Mouse (Mus musculus) stomach, embryonic 14.5 days (tissue): Measurements from ENCODE around the gene Zc3h6. TPM values are rescaled to one million over a fixed set of nuclear protein-coding genes. Genes with fewer than 3 reads are reported as not detected.
A peak's percentile ranks its signal among the peaks of the same experiment; 100 is the strongest.

ENCODE experiments used
- ATAC-seq: fragments of 200-750 bp; cut with Nextera tagmentation; 2 replicates; pipeline ENCODE4 v1.8.0; 2017; ENCODE audit warnings: low read depth, moderate TSS enrichment; ENCODE audit not compliant: insufficient number of reproducible peaks, insufficient read depth, low FRiP score
- H3K27ac ChIP-seq: fragments of 300-500 bp; sonication (generic); 2 replicates; pipeline ENCODE4 v1.5.1; 2014; ENCODE audit warnings: mild to moderate bottlenecking, low read length, moderate library complexity, mixed read lengths
- H3K27me3 ChIP-seq: fragments of 300-500 bp; sonication (generic); 2 replicates; pipeline ENCODE4 v1.6.1; 2014; ENCODE audit warnings: low read length, control low read depth, mixed read lengths; ENCODE audit not compliant: control insufficient read depth, insufficient read depth
- H3K36me3 ChIP-seq: fragments of 300-500 bp; sonication (generic); 2 replicates; pipeline ENCODE4 v1.6.1; 2014; ENCODE audit warnings: mild to moderate bottlenecking, control low read depth, low read length, moderate library complexity, mixed read lengths; ENCODE audit not compliant: control insufficient read depth, insufficient read depth
- H3K4me1 ChIP-seq: fragments of 300-500 bp; sonication (generic); 2 replicates; pipeline ENCODE4 v1.6.1; 2014; ENCODE audit warnings: low read length, control low read depth, mixed read lengths; ENCODE audit not compliant: control insufficient read depth, insufficient read depth
- H3K4me2 ChIP-seq: fragments of 300-500 bp; sonication (generic); replicated peaks from 2 replicates; pipeline ENCODE4 v1.6.1; 2014; ENCODE audit warnings: low read depth, low read length, control low read depth
- H3K4me3 ChIP-seq: fragments of 300-500 bp; sonication (generic); 2 replicates; pipeline ENCODE4 v1.5.1; 2014; ENCODE audit warnings: low read depth, low read length, control low read depth
- H3K9ac ChIP-seq: fragments of 300-500 bp; sonication (generic); replicated peaks from 2 replicates; pipeline ENCODE4 v1.6.1; 2014; ENCODE audit warnings: low read depth, mild to moderate bottlenecking, control low read depth, low read length, moderate library complexity, mixed read lengths
- H3K9me3 ChIP-seq: fragments of 300-500 bp; sonication (generic); 2 replicates; pipeline ENCODE4 v1.6.1; 2016; ENCODE audit warnings: low read depth, low read length, control low read depth; ENCODE audit not compliant: control insufficient read depth
- WGBS: fragments of 180-500 bp; shearing (Covaris S2); extraction: QIAGEN DNeasy Blood & Tissue Kit; methylation state at CpG from one replicate; pipeline ENCODE4 v1.1.7; 2014; 5-methylcytosine and 5-hydroxymethylcytosine counted together
- polyA plus RNA-seq: library from polyadenylated mRNA; unstranded; fragments of >200 nt; fragmentation: Nextera tagmentation; extraction: Ambion mirVana; gene quantifications from 2 replicates; pipeline ENCODE4 v1.2.1, GENCODE M21; 2014

Gene Zc3h6
- polyA plus RNA-seq: 2.6 TPM in 2 replicates

GRCm38 (mm10) chr2:128966641-128967580 is at the start of gene Zc3h6:
TSS of gene Zc3h6 (plus strand) at chr2:128967402.
- Histone ChIP-seq H3K4me3 (peak within 1 kb of the TSS; percentile 90), H3K9me3 (no peaks in the 10 kb centered on the region), H3K27ac (peak within 1 kb of the TSS; percentile 100), H3K9ac (peak within 1 kb of the TSS; percentile 100), H3K4me2 (peak within 1 kb of the TSS; percentile 47), H3K36me3 (no peaks in the 10 kb centered on the region), H3K4me1 (peaks cover 7% of the 10 kb centered on the region; the same call in 1 of the 2 replicates), H3K27me3 (no peaks in the 10 kb centered on the region)
- ATAC-seq: peak; percentile 97
- WGBS: under 1% methylated on average over 65 of the region's 65 CpGs

- H3K27ac ChIP-seq: no peak overlapping the region
- no peak for ATAC-seq
- H3K27me3 ChIP-seq: no peaks in the 10 kb centered on the region
- H3K4me1 ChIP-seq: no peaks in the 10 kb centered on the region
- H3K9ac ChIP-seq: no peak overlapping the region
- H3K4me2 ChIP-seq: no peak overlapping the region
- 87% methylated on average over 4 of the region's 4 CpGs for WGBS
- no peak overlapping the region for H3K4me3 ChIP-seq
- no peaks in the 10 kb centered on the region for H3K9me3 ChIP-seq
- H3K36me3 ChIP-seq: peaks cover 4% of the 10 kb centered on the region; the same call in 1 of the 2 replicates
These were observed 42.4 kb upstream of the Zc3h6 start for GRCm38 (mm10) chr2:128924799-128925198.

- ATAC-seq: no peak
- 76% methylated on average over 3 of the region's 3 CpGs for WGBS
- no peaks in the 10 kb centered on the region for H3K4me1 ChIP-seq
- peaks cover 10% of the 10 kb centered on the region for H3K36me3 ChIP-seq
- no peak overlapping the region for H3K27ac ChIP-seq
- H3K9ac ChIP-seq: no peak overlapping the region
- H3K4me2 ChIP-seq: no peak overlapping the region
- no peak overlapping the region for H3K4me3 ChIP-seq
- no peaks in the 10 kb centered on the region for H3K27me3 ChIP-seq
- no peaks in the 10 kb centered on the region for H3K9me3 ChIP-seq
These were observed 38.8 kb upstream of the Zc3h6 start for GRCm38 (mm10) chr2:128928446-128928845.

DNA sequence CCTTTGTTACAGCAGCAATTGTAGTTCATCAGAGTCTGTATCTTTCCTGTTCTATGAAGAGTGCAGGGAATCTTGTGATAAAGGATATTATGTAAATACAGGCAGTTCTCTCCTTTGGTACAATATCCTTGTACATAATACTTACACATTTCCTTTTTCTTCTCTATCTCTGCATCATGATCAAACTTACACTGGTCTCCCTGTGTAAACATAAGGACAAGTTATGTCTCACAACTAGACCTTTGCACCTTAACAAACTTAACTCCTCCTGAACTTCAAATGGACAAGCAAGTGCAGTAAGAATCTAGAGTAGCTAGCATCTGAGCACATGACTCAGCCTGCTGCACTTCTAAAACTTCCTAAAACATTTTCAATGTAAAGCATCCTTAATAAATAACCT is 36.5 kb upstream of the Zc3h6 start:
- ATAC-seq: no peak
- Histone ChIP-seq H3K4me2 (no peak overlapping the region), H3K9me3 (no peaks in the 10 kb centered on the region), H3K9ac (no peak overlapping the region), H3K36me3 (peaks cover 15% of the 10 kb centered on the region), H3K27ac (no peak overlapping the region), H3K4me1 (no peaks in the 10 kb centered on the region), H3K4me3 (no peak overlapping the region), H3K27me3 (no peaks in the 10 kb centered on the region)

GRCm38 (mm10) chr2:128936256-128936655 is 30.9 kb upstream of the Zc3h6 start:
- Histone ChIP-seq H3K4me1 (no peaks in the 10 kb centered on the region), H3K36me3 (peaks cover 5% of the 10 kb centered on the region; the same call in 1 of the 2 replicates), H3K4me3 (no peak overlapping the region), H3K27me3 (no peaks in the 10 kb centered on the region), H3K9ac (no peak overlapping the region), H3K27ac (no peak overlapping the region), H3K9me3 (no peaks in the 10 kb centered on the region), H3K4me2 (no peak overlapping the region)
- WGBS: 91% methylated on average over 3 of the region's 3 CpGs
- no peak for ATAC-seq

DNA sequence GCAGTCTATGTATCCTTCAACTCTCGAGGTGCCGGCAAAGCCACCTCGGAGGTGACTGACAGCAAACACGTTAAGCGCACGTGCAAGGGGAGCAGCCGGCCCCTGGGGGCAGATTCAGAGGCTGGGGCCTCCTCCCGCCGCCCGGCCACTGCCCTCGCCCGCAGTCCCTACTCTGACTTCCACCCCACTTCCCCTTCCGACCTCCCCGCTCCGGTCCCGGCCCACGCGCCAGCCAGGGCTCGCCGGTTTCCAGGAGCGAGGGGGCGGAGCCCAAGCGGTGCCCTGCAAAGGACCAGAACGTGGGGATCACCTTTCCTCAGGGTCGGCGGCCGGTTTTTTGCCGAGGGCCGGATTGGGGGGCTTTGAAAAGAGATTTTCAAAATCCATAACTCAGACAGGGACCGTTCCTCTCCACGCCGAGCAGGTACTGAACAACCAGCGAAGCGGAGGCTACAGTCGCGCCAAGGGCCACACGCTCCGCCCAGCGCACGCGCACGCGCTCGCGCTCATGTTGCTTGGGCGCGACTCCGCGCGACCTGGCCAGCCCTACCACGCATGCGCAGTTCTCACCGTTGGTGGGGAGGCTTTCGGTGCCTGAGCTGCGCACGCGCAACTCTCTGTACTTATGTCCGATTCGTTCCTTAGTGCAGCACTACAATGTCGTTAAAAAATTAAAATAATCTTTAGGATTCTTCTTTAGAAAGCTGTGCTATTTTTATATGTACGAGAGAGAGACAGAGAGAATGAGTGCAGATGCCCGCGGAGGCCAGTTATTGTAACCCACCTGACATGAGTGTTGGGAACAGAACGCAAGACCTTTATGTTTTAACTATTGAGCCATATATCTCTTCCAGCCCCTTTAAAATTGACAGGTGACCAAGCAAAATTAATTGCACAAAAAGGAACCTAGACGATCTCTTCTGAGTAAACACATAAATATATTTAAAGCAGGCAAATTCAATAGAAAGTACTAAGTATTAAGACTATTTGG is 23.4 kb upstream of the Zc3h6 start, which contains the start of gene Zc3h8:
TSS of gene Zc3h8 (minus strand) at position 540 of the 991 bp plus-strand sequence.
- Histone ChIP-seq H3K4me3 (peak within 1 kb of the TSS; percentile 51), H3K36me3 (no peaks in the 10 kb centered on the region), H3K9me3 (no peaks in the 10 kb centered on the region), H3K4me2 (peak within 1 kb of the TSS; percentile 61), H3K9ac (peak within 1 kb of the TSS; percentile 36), H3K27me3 (no peaks in the 10 kb centered on the region), H3K4me1 (no peaks in the 10 kb centered on the region; the same call in 1 of the 2 replicates), H3K27ac (peak within 1 kb of the TSS; percentile 57)
- 1% methylated on average over 65 of the region's 65 CpGs for WGBS
- peak; percentile 95 for ATAC-seq

DNA sequence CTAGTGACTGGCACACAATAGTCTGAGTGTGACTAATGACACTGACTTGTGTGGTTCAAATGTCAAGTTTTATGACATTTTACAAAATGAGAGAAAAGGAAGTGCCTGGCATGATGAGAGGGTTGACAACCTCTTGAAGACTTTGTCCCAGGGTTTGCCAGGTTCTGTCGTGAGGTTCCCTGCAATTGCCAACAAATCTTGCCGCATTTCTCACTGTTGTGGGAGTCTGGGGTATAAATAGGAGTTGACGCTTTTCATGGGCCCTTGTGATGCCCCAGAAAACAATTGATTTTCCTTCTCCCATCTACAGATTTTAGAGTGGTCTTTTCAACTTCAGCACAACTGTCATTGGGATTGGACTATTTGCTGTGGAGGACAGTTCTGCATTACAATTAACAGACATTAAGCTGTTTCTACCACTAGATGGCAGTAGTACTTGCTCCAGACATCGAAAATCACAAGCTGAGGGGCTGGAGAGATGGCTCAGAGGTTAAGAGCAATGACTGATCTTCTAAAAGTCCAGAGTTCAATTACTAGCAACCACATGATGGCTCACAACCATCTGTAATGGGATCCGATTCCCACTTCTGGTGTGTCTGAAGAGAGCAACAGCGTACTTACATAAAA is 19.1 kb upstream of the Zc3h6 start:
- H3K27ac ChIP-seq: no peak overlapping the region
- H3K4me2 ChIP-seq: no peak overlapping the region
- no peaks in the 10 kb centered on the region for H3K27me3 ChIP-seq
- H3K4me1 ChIP-seq: no peaks in the 10 kb centered on the region
- H3K36me3 ChIP-seq: no peaks in the 10 kb centered on the region
- H3K4me3 ChIP-seq: no peak overlapping the region
- no peak overlapping the region for H3K9ac ChIP-seq
- no peak for ATAC-seq
- WGBS: 31% methylated on average over 6 of the region's 6 CpGs
- no peaks in the 10 kb centered on the region for H3K9me3 ChIP-seq

DNA sequence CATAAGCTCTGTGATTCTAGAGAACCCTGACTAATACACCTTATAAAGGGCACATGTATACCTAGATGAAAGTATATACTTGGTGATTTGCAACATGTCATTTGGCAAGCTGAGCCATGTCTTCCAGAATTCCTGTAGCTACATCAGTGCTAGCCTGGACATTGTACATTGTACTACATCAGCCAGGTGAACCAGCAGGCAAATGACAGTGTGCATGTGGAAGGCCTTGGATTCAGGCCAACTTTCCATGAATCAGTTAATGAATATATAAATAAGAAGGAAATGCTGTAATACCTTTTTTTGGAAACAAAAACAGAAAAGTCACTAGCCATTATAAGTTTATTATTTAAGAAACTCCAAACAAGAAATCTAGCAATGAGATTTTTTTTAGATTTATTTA is 13.0 kb upstream of the Zc3h6 start:
- no peaks in the 10 kb centered on the region for H3K36me3 ChIP-seq
- no peak overlapping the region for H3K4me2 ChIP-seq
- no peaks in the 10 kb centered on the region for H3K27me3 ChIP-seq
- ATAC-seq: no peak
- no peak overlapping the region for H3K4me3 ChIP-seq
- H3K27ac ChIP-seq: no peak overlapping the region
- H3K9me3 ChIP-seq: no peaks in the 10 kb centered on the region
- H3K4me1 ChIP-seq: no peaks in the 10 kb centered on the region
- no peak overlapping the region for H3K9ac ChIP-seq
